Comparison of ENCODE assay signal across 17 mouse cellular contexts in the genomic region with DNA sequence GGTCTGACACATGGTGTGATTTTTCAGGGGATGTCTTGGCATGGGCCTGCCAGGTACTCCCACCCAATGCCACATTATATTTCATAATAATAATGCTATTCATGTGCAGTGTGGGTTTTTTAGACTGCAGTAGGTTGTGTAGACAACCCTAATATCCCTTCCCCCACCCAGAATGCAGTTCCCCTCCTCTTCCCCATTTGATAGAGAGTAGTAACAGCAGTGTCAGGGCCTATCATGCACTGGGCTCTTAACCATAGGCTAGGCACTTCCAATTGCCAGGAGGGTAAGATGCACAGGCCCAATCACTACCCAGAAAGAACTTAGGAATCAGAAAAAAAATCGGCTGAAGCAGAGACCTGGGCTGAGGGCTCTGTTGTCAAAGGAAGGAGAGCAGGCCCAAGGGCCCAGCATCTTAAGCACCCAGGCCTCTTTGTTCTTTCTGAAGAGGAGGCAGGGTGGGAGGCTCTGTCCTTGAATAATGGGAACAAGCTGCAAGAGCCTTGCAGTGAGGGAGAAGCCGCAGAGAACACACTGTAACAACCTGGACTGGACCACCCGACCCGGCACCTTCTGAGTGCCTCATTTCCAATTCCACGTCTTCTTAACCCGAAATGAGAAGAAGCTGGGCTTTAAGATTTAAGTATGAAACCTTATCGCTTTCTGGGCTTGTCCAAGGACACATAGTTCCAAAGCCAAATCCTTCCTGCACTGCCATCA. TPM values are rescaled to one million over a fixed set of nuclear protein-coding genes. Genes with fewer than 3 reads are reported as not detected.
DNase-seq lines count a peak whose midpoint lies in the region; TF ChIP-seq lines count a peak whose summit lies in the region.
"Had no signal": no experiment of that assay in that cellular context is flagged by ENCODE, and none has a peak within 500 bp of the region (broad histone marks: within the 10 kb centered on the region; RNA-seq: fewer than 3 reads in every experiment).

No protein-coding gene starts in this region.

- no peaks in the 10 kb centered on the region for H3K27me3 ChIP-seq in testis, adult 2 months (ENCODE audit: control insufficient read depth, insufficient read depth, low read length)
- H3K27me3 ChIP-seq in midbrain, embryonic 10.5 days (ENCODE audit: low read depth, poor library complexity, severe bottlenecking) = no peaks in the 10 kb centered on the region
- H3K27me3 ChIP-seq: embryonic facial prominence, embryonic 12.5 days; forebrain, embryonic 15.5 days; hindbrain, embryonic 13.5 days had no signal

- no peaks in the 10 kb centered on the region for H3K36me3 ChIP-seq in testis, adult 2 months (ENCODE audit: control insufficient read depth, insufficient read depth, low read length)
- no peaks in the 10 kb centered on the region for H3K36me3 ChIP-seq in midbrain, embryonic 10.5 days
- H3K36me3 ChIP-seq: embryonic facial prominence, embryonic 12.5 days; forebrain, embryonic 15.5 days; heart, embryonic 10.5 days; hindbrain, embryonic 13.5 days had no signal

- H3K9me3 ChIP-seq in midbrain, embryonic 10.5 days (replicated peaks) = no peaks in the 10 kb centered on the region
- H3K9me3 ChIP-seq: embryonic facial prominence, embryonic 12.5 days; forebrain, embryonic 15.5 days; heart, embryonic 10.5 days; hindbrain, embryonic 13.5 days had no signal

- 83% methylated on average over 7 of the region's 7 CpGs for WGBS in midbrain, embryonic 10.5 days

- H3K4me3 ChIP-seq in testis, adult 2 months (ENCODE audit: control insufficient read depth, low read depth, low read length) = no peak overlapping the region
- no peak overlapping the region for H3K4me3 ChIP-seq in midbrain, embryonic 10.5 days
- H3K4me3 ChIP-seq: embryonic facial prominence, embryonic 12.5 days; forebrain, embryonic 15.5 days; heart, embryonic 10.5 days; hindbrain, embryonic 13.5 days had no signal

- H3K4me1 ChIP-seq in testis, adult 2 months (ENCODE audit: control insufficient read depth, insufficient read depth, low read length) = no peaks in the 10 kb centered on the region; the same call in 1 of the 2 replicates
- no peaks in the 10 kb centered on the region for H3K4me1 ChIP-seq in midbrain, embryonic 10.5 days
- H3K4me1 ChIP-seq: embryonic facial prominence, embryonic 12.5 days; forebrain, embryonic 15.5 days; hindbrain, embryonic 13.5 days had no signal

- TF ChIP-seq POLR2A in testis, adult 2 months (IDR thresholded peaks at IDR 0.05; ENCODE audit: control insufficient read depth, low read depth, low read length) = no peak

- peak overlapping the region; percentile 76 for H3K27ac ChIP-seq in testis, adult 2 months (ENCODE audit: control insufficient read depth, insufficient read depth, low read depth, low read length)
- no peak overlapping the region for H3K27ac ChIP-seq in midbrain, embryonic 10.5 days (replicated peaks)
- H3K27ac ChIP-seq: embryonic facial prominence, embryonic 12.5 days; forebrain, embryonic 15.5 days; heart, embryonic 10.5 days; hindbrain, embryonic 13.5 days; hindbrain, postnatal 0 days had no signal

- peak; percentile 36 for DNase-seq in adrenal gland, postnatal 14 days
- no peak for DNase-seq in adrenal gland, postnatal 10 days
- DNase-seq in ovary, postnatal 36 days (ENCODE audit: low spot score) = peak; percentile 12
- DNase-seq in ovary, postnatal 14 days (ENCODE audit: low spot score) = no peak
- DNase-seq in midbrain, embryonic 10.5 days (ENCODE audit: low spot score) = no peak
- DNase-seq in heart, adult 8-10 months (ENCODE audit: low spot score) = no peak
- DNase-seq: cerebellum, adult 11-12 months; cerebellum, adult 9-10 months; cerebellum, postnatal 25 days; gastrocnemius, postnatal 14 days; heart, postnatal 10 days had no signal

- TF ChIP-seq CTCF in testis, adult 2 months (IDR thresholded peaks at IDR 0.05; ENCODE audit: control insufficient read depth, insufficient read depth, insufficient replicate concordance, low read depth, low read length) = no peak

RNA-seq across cellular contexts. Expression of gene Hk2, which starts 33.9 kb away (rescaled TPM):
- total RNA-seq in adrenal gland, postnatal 14 days (2021) = 123 and 126 TPM in 2 replicates
- 100 to 1,000 TPM in 1 of 2 experiments, 10 to 100 TPM in 1; 55.7 to 119 TPM for total RNA-seq in adrenal gland, postnatal 10 days (2021)
- 7.8 and 10.9 TPM in 2 replicates for polyA plus RNA-seq in testis, adult 2 months (2012; rRNA removed)
- polyA plus RNA-seq in midbrain, embryonic 10.5 days (2016; fragmentation: Nextera tagmentation; extraction: Ambion mirVana) = 26.4 and 31.4 TPM in 2 replicates
- total RNA-seq in heart, adult 8-10 months (2022) = 100 to 1,000 TPM; 393 to 406 (median 396) TPM

Comparison
In these comparisons a context has a peak if more than half of its experiments do, and no peak if none do; other contexts are left out.
1. DNase-seq: peak in adrenal gland, postnatal 14 days (single experiment) and ovary, postnatal 36 days (single experiment); none in adrenal gland, postnatal 10 days (single experiment), ovary, postnatal 14 days (single experiment), midbrain, embryonic 10.5 days (single experiment) and heart, adult 8-10 months (single experiment).